Mouse (Mus musculus): ENCODE data around the gene Skint8. TPM values are rescaled to one million over a fixed set of nuclear protein-coding genes. Genes with fewer than 3 reads are reported as not detected.
"Not testable (repeated sequence)": the region's sequence is repeated elsewhere in the genome, so short reads cannot be mapped to it uniquely, and the experiment has no call there.

Gene Skint8
- not detected in 2 replicates for polyA plus RNA-seq (2016; fragmentation: Nextera tagmentation; extraction: Ambion mirVana)

- H3K4me1 ChIP-seq: no peaks in the 10 kb centered on the region
- WGBS: 74% methylated on average over 1 of the region's 1 CpGs
- H3K27me3 ChIP-seq (ENCODE audit: insufficient read depth, poor library complexity, severe bottlenecking): no peaks in the 10 kb centered on the region
- DNase-seq (ENCODE audit: low spot score): no peak
- no peak within 1 kb of the TSS for H3K27ac ChIP-seq
- H3K4me3 ChIP-seq: no peak within 1 kb of the TSS
- no peaks in the 10 kb centered on the region for H3K9me3 ChIP-seq
- H3K36me3 ChIP-seq: no peaks in the 10 kb centered on the region
Measured at GRCm38 (mm10) chr4:111919092-111919491, at the start of gene Skint8. Gene Skint8 (plus strand): TSS chr4:111919392.

GRCm38 (mm10) chr4:111880112-111880875, 38.9 kb upstream of the Skint8 start:
- Histone ChIP-seq H3K4me3 (no peak overlapping the region), H3K4me1 (no peaks in the 10 kb centered on the region), H3K36me3 (no peaks in the 10 kb centered on the region), H3K27ac (no peak overlapping the region), H3K27me3 (ENCODE audit: insufficient read depth, poor library complexity, severe bottlenecking) (no peaks in the 10 kb centered on the region), H3K9me3 (no peaks in the 10 kb centered on the region)
- 45% methylated on average over 4 of the region's 4 CpGs for WGBS
- peak; percentile 58 for DNase-seq (ENCODE audit: low spot score)

- Histone ChIP-seq H3K27me3 (ENCODE audit: insufficient read depth, poor library complexity, severe bottlenecking) (no peaks in the 10 kb centered on the region), H3K4me3 (no peak overlapping the region), H3K9me3 (no peaks in the 10 kb centered on the region), H3K36me3 (no peaks in the 10 kb centered on the region), H3K4me1 (no peaks in the 10 kb centered on the region), H3K27ac (no peak overlapping the region)
- no peak for DNase-seq (ENCODE audit: low spot score)
- 82% methylated on average over 12 of the region's 12 CpGs for WGBS
Measured at GRCm38 (mm10) chr4:111883543-111883942, 35.6 kb upstream of the Skint8 start.

GRCm38 (mm10) chr4:111886018-111886417, 33.2 kb upstream of the Skint8 start:
- Histone ChIP-seq H3K27ac (no peak overlapping the region), H3K9me3 (no peaks in the 10 kb centered on the region), H3K4me3 (peak overlapping the region; percentile 44), H3K4me1 (no peaks in the 10 kb centered on the region), H3K36me3 (no peaks in the 10 kb centered on the region), H3K27me3 (ENCODE audit: insufficient read depth, poor library complexity, severe bottlenecking) (no peaks in the 10 kb centered on the region)
- WGBS: 8% methylated on average over 7 of the region's 7 CpGs
- DNase-seq (ENCODE audit: low spot score): peak; percentile 77

GRCm38 (mm10) chr4:111886607-111887006, 32.6 kb upstream of the Skint8 start:
- no peak overlapping the region for H3K4me3 ChIP-seq
- no peaks in the 10 kb centered on the region for H3K9me3 ChIP-seq
- DNase-seq (ENCODE audit: low spot score): no peak
- no peaks in the 10 kb centered on the region for H3K36me3 ChIP-seq
- H3K27me3 ChIP-seq (ENCODE audit: insufficient read depth, poor library complexity, severe bottlenecking): no peaks in the 10 kb centered on the region
- no peaks in the 10 kb centered on the region for H3K4me1 ChIP-seq
- WGBS: 19% methylated on average over 4 of the region's 4 CpGs
- no peak overlapping the region for H3K27ac ChIP-seq

GRCm38 (mm10) chr4:111892138-111892537, 27.1 kb upstream of the Skint8 start:
- no peaks in the 10 kb centered on the region for H3K9me3 ChIP-seq

GRCm38 (mm10) chr4:111897755-111898154, 21.4 kb upstream of the Skint8 start:
- 44% methylated on average over 1 of the region's 1 CpGs for WGBS
- H3K4me1 ChIP-seq: no peaks in the 10 kb centered on the region
- H3K27me3 ChIP-seq (ENCODE audit: insufficient read depth, poor library complexity, severe bottlenecking): no peaks in the 10 kb centered on the region
- H3K36me3 ChIP-seq: no peaks in the 10 kb centered on the region
- H3K9me3 ChIP-seq: no peaks in the 10 kb centered on the region
- H3K4me3 ChIP-seq: no peak overlapping the region
- no peak for DNase-seq (ENCODE audit: low spot score)
- no peak overlapping the region for H3K27ac ChIP-seq

More at GRCm38 (mm10) chr4:111892138-111892537, 27.1 kb upstream of the Skint8 start:
- Histone ChIP-seq H3K27ac (no peak overlapping the region), H3K4me3 (no peak overlapping the region), H3K36me3 (no peaks in the 10 kb centered on the region), H3K27me3 (ENCODE audit: insufficient read depth, poor library complexity, severe bottlenecking) (no peaks in the 10 kb centered on the region), H3K4me1 (no peaks in the 10 kb centered on the region)
- no peak for DNase-seq (ENCODE audit: low spot score)

GRCm38 (mm10) chr4:111898566-111898965, 20.6 kb upstream of the Skint8 start:
- no peak overlapping the region for H3K4me3 ChIP-seq
- H3K27me3 ChIP-seq (ENCODE audit: insufficient read depth, poor library complexity, severe bottlenecking): no peaks in the 10 kb centered on the region
- DNase-seq (ENCODE audit: low spot score): no peak
- no peaks in the 10 kb centered on the region for H3K36me3 ChIP-seq
- H3K4me1 ChIP-seq: no peaks in the 10 kb centered on the region
- no peak overlapping the region for H3K27ac ChIP-seq
- no peaks in the 10 kb centered on the region for H3K9me3 ChIP-seq
- WGBS: 74% methylated on average over 4 of the region's 4 CpGs

- not testable (repeated sequence) for H3K4me3 ChIP-seq
Measured at GRCm38 (mm10) chr4:111900491-111900890, 18.7 kb upstream of the Skint8 start.

GRCm38 (mm10) chr4:111901473-111901872, 17.7 kb upstream of the Skint8 start:
- WGBS: 67% methylated on average over 1 of the region's 1 CpGs
- Histone ChIP-seq H3K36me3 (no peaks in the 10 kb centered on the region), H3K9me3 (no peaks in the 10 kb centered on the region), H3K27me3 (ENCODE audit: insufficient read depth, poor library complexity, severe bottlenecking) (no peaks in the 10 kb centered on the region), H3K4me1 (no peaks in the 10 kb centered on the region), H3K4me3 (no peak overlapping the region), H3K27ac (no peak overlapping the region)
- DNase-seq (ENCODE audit: low spot score): no peak

More at GRCm38 (mm10) chr4:111900491-111900890, 18.7 kb upstream of the Skint8 start:
- H3K27ac ChIP-seq; DNase-seq (ENCODE audit: low spot score); H3K27me3 ChIP-seq (ENCODE audit: insufficient read depth, poor library complexity, severe bottlenecking); H3K9me3 ChIP-seq; H3K4me1 ChIP-seq; H3K36me3 ChIP-seq: not testable (repeated sequence)
- WGBS: 63% methylated on average over 1 of the region's 1 CpGs

GRCm38 (mm10) chr4:111902775-111903174, 16.4 kb upstream of the Skint8 start, which contains the start of gene Slc5a9:
Gene Slc5a9 (minus strand): TSS chr4:111902918.
- Histone ChIP-seq H3K27ac (no peak within 1 kb of the TSS), H3K9me3 (no peaks in the 10 kb centered on the region), H3K4me1 (no peaks in the 10 kb centered on the region), H3K36me3 (no peaks in the 10 kb centered on the region), H3K27me3 (ENCODE audit: insufficient read depth, poor library complexity, severe bottlenecking) (no peaks in the 10 kb centered on the region), H3K4me3 (no peak within 1 kb of the TSS)
- no peak for DNase-seq (ENCODE audit: low spot score)

- DNase-seq (ENCODE audit: low spot score): no peak
- Histone ChIP-seq H3K27ac (no peak overlapping the region), H3K9me3 (no peaks in the 10 kb centered on the region), H3K27me3 (ENCODE audit: insufficient read depth, poor library complexity, severe bottlenecking) (no peaks in the 10 kb centered on the region), H3K36me3 (no peaks in the 10 kb centered on the region), H3K4me3 (no peak overlapping the region), H3K4me1 (no peaks in the 10 kb centered on the region)
- 48% methylated on average over 2 of the region's 2 CpGs for WGBS
Measured at GRCm38 (mm10) chr4:111907926-111908325, 11.3 kb upstream of the Skint8 start.

GRCm38 (mm10) chr4:111961309-111961708, 42.1 kb downstream of the Skint8 start:
- Histone ChIP-seq H3K4me1 (no peaks in the 10 kb centered on the region), H3K27ac (no peak overlapping the region), H3K4me3 (no peak overlapping the region), H3K9me3 (no peaks in the 10 kb centered on the region), H3K36me3 (no peaks in the 10 kb centered on the region), H3K27me3 (ENCODE audit: insufficient read depth, poor library complexity, severe bottlenecking) (no peaks in the 10 kb centered on the region)
- no peak for DNase-seq (ENCODE audit: low spot score)
- WGBS: 18% methylated on average over 1 of the region's 1 CpGs

GRCm38 (mm10) chr4:111963241-111963640, 44.0 kb downstream of the Skint8 start:
- WGBS: 50% methylated on average over 1 of the region's 1 CpGs
- H3K27ac ChIP-seq; H3K4me3 ChIP-seq; H3K4me1 ChIP-seq; DNase-seq (ENCODE audit: low spot score); H3K27me3 ChIP-seq (ENCODE audit: insufficient read depth, poor library complexity, severe bottlenecking); H3K9me3 ChIP-seq; H3K36me3 ChIP-seq: not testable (repeated sequence)

All from heart, embryonic 10.5 days (tissue).